Mouse (Mus musculus) adrenal gland, adult 10 weeks (tissue): Measurements from ENCODE around the gene Abcc12. TPM values are rescaled to one million over a fixed set of nuclear protein-coding genes. Genes with fewer than 3 reads are reported as not detected.

Experiments used
- polyA plus RNA-seq: library from polyadenylated mRNA; stranded (reverse); fragments of 350-450 nt; fragmentation: Illumina TruSeq; extraction: RNeasy Lipid Tissue Mini Kit (QIAGEN cat#74804); gene quantifications from one replicate; pipeline ENCODE4 v1.2.3, GENCODE M21; 2014; ENCODE audit warnings: low read depth, low replicate concordance

The Abcc12 gene
- not detected for polyA plus RNA-seq

DNA sequence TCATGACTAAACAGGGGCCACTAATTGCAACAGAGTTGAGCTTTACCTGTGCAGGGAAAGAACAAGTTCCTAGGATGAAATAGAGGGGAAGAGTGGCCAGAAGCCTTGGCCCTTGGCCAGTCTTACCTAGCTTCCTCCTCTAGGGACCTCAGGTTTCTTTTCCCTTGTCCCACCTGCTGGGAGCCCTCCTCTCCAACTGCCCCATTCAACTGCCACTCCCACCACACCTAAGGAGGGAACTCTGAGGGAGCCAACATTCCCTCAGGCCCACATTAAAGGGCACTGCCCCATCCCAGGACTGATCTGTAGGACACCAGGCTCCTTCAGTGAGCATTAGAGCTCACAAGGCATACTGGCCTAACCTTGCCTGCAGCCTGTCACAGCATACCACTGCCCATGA, at the start of gene Abcc12:
Abcc12 (minus strand) TSS at position 229 of the 400 bp plus-strand sequence.

DNA sequence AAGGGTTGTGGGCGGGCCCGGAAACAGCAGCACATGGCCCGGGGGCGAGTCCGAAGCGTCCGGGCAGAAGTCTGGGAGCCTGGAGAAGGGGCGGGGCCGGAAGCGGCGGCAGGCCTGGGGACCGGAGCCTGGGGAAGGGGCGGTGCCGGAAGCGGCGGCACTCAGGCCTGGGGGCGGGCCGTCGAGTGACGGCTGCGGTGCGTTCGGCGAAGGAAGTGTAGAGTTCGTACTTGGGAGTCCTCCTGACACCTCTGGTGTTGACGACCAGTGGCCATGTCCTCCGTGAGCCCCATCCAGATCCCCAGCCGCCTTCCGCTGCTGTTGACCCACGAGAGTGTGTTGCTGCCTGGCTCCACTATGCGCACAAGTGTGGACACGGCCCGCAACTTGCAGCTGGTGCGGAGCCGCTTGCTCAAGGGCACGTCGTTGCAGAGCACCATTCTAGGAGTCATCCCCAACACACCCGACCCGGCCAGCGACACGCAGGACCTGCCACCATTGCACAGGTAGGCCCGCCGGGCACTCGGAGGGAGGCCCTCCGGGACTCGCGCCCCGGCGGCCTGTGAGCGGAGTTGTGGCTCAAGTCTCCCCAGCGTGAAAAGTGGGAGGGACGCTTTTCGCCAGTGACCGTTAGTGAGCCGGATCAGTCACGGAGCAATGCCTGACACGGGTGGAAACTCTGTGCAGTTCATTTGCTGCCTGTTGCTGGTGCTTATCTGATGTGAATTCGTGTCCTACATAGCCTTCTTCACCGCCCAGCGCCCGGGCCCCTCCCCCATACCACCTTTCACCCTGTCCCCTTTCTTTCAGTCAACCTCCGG, 43.6 kb upstream of the Abcc12 start, which contains the start of gene Lonp2:
Lonp2 (plus strand) TSS at position 133 of the 821 bp plus-strand sequence.

Other genes starting within 250 kb of the Abcc12 start
- gene Lonp2, start 43.4 kb upstream of the Abcc12 start, polyA plus RNA-seq: 105 TPM
- gene Gm10638, start 165.0 kb upstream of the Abcc12 start, polyA plus RNA-seq: not detected
- gene Siah1a, start 165.2 kb upstream of the Abcc12 start, polyA plus RNA-seq: 39.5 TPM